Mouse (Mus musculus): ENCODE measurements around the gene Stim2. TPM values are rescaled to one million over a fixed set of nuclear protein-coding genes. Genes with fewer than 3 reads are reported as not detected.

Stim2 gene
- polyA plus RNA-seq, 1 experiment = 5.9 TPM

DNA sequence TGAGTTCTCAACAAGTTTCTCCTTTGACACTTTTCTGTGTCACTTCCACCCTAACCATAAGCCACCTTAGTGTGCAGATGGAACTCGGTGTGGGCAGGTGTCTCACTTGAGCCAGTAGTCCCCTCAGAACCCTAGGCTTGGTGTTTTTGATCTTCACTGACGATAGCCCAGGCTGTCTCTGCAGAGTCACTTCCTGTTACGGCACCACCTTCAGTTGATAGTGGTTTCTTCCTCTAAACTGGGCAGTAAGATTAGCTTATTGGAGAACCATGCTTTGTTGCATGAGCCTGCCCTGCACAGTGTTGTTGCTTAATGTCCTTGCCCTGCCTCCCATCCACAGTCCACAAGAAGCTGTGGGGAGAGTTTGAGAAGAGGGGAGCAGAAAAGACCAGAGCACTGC lies 47.2 kb downstream of the Stim2 start:
- TF ChIP-seq CTCF (IDR thresholded peaks at IDR 0.05; ENCODE audit: control insufficient read depth, insufficient read depth, insufficient replicate concordance, low read depth, low read length) (no peak), POLR2A (IDR thresholded peaks at IDR 0.05; ENCODE audit: control insufficient read depth, low read depth, low read length) (no peak)
- no peak overlapping the region for H3K27ac ChIP-seq (ENCODE audit: control insufficient read depth, insufficient read depth, low read depth, low read length)
- peaks cover 2% of the 10 kb centered on the region; the same call in 1 of the 2 replicates for H3K4me1 ChIP-seq (ENCODE audit: control insufficient read depth, insufficient read depth, low read length)
- no peaks in the 10 kb centered on the region for H3K36me3 ChIP-seq (ENCODE audit: control insufficient read depth, insufficient read depth, low read length)
- H3K4me3 ChIP-seq (ENCODE audit: control insufficient read depth, low read depth, low read length) = no peak overlapping the region
- H3K27me3 ChIP-seq (ENCODE audit: control insufficient read depth, insufficient read depth, low read length) = no peaks in the 10 kb centered on the region

DNA sequence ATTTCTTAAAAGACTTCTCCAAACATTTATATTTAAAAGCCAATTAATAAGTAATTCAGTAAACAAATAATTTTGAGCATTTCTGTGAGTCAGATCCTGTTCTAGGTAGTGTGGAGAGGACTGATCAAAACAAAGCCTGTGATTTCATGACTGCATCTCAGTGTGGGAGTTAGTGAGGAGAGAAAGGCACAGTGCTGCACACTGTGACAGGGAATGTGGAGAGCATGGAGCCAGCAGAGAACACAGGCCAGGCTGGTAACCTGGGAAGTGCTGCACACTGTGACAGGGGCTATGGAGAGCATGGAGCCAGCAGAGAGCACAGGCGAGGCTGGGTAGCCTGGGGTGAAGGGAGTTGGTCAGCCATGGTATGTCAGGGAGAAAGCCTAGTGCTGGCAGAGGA lies 48.1 kb downstream of the Stim2 start:
- no peaks in the 10 kb centered on the region for H3K27me3 ChIP-seq (ENCODE audit: control insufficient read depth, insufficient read depth, low read length)
- peaks cover 2% of the 10 kb centered on the region; the same call in 1 of the 2 replicates for H3K4me1 ChIP-seq (ENCODE audit: control insufficient read depth, insufficient read depth, low read length)
- TF ChIP-seq POLR2A (IDR thresholded peaks at IDR 0.05; ENCODE audit: control insufficient read depth, low read depth, low read length) = no peak
- no peaks in the 10 kb centered on the region for H3K36me3 ChIP-seq (ENCODE audit: control insufficient read depth, insufficient read depth, low read length)
- no peak overlapping the region for H3K4me3 ChIP-seq (ENCODE audit: control insufficient read depth, low read depth, low read length)
- 0 out of 2 replicates have a peak overlapping the region, but pooled peaks have one; percentile 25 for H3K27ac ChIP-seq (ENCODE audit: control insufficient read depth, insufficient read depth, low read depth, low read length)

DNA sequence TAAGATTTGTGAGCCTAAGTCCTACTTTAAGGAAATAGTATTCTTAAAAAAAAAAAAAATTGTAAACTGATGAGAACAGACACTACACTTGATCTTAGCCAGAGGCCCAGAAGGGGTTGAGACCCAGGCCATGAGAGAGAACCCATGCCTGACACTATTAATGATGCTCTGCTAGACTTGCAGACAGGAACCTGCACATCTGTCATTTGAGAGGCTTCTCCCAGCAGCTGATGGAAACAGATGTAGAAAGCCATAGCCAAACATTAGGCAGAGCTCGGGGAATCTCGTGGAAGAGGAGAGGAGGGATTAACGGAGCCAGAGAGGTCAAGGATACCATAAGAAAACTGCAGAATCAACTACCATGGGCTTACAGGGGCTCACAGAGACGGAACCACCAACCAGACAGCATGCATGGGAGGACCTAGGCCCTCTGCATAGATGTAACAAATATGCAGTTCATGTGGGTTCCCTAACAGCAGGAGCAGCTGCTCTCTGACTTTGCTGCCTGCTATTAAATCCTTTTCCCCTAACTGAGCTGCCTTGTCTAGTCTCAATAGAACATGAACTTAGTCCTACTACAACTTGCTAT lies 50.9 kb downstream of the Stim2 start:
- Histone ChIP-seq H3K27me3 (ENCODE audit: control insufficient read depth, insufficient read depth, low read length) (no peaks in the 10 kb centered on the region), H3K4me3 (ENCODE audit: control insufficient read depth, low read depth, low read length) (no peak overlapping the region), H3K4me1 (ENCODE audit: control insufficient read depth, insufficient read depth, low read length) (peaks cover 2% of the 10 kb centered on the region; the same call in 1 of the 2 replicates), H3K27ac (ENCODE audit: control insufficient read depth, insufficient read depth, low read depth, low read length) (no peak overlapping the region), H3K36me3 (ENCODE audit: control insufficient read depth, insufficient read depth, low read length) (no peaks in the 10 kb centered on the region)
- TF ChIP-seq CTCF (IDR thresholded peaks at IDR 0.05; ENCODE audit: control insufficient read depth, insufficient read depth, insufficient replicate concordance, low read depth, low read length) = no peak
- no peak for TF ChIP-seq POLR2A (IDR thresholded peaks at IDR 0.05; ENCODE audit: control insufficient read depth, low read depth, low read length)

DNA sequence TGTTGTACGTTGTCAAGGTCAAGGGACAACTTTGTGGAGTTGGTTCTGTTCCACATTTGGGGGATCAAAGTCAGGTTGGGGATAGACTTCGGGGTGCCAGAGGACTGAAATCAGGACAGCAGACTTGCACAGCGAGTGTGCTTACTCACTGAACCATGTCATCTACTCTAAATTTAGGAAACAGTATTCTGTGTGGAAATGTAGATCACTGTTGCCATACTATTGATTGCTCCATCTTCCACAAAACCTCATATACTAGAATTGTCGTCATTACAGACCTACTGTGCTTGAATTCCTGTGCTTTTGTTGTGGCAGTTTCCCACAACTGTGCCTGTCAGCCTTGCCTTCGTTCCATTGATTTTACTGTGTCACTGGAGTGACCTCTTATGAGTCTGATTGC lies 51.6 kb downstream of the Stim2 start:
- H3K4me1 ChIP-seq (ENCODE audit: control insufficient read depth, insufficient read depth, low read length) = peaks cover 2% of the 10 kb centered on the region; the same call in 1 of the 2 replicates
- no peak for TF ChIP-seq CTCF (IDR thresholded peaks at IDR 0.05; ENCODE audit: control insufficient read depth, insufficient read depth, insufficient replicate concordance, low read depth, low read length)
- TF ChIP-seq POLR2A (IDR thresholded peaks at IDR 0.05; ENCODE audit: control insufficient read depth, low read depth, low read length) = no peak

DNA sequence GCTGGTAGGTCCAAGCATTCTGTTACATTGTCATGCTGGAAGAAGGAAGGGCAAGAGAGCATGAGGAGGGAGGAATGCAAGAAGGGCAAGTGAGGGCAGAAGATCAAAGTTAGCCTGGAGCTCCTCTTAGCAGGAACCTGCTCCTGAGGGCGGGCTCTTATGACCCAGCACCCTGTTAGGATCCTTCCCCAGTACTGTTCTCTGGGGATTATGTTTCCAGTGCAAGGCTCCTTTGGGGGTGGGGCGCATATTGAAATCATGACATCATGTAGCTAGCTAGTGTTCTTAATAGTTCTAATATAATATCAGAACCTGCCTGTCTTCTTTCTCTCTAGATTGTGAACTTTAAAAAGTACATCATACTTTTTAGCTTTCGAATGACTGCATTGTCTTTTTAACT lies 52.8 kb downstream of the Stim2 start:
- H3K27ac ChIP-seq (ENCODE audit: control insufficient read depth, insufficient read depth, low read depth, low read length) = no peak overlapping the region
- no peaks in the 10 kb centered on the region for H3K27me3 ChIP-seq (ENCODE audit: control insufficient read depth, insufficient read depth, low read length)
- no peaks in the 10 kb centered on the region; the same call in 1 of the 2 replicates for H3K36me3 ChIP-seq (ENCODE audit: control insufficient read depth, insufficient read depth, low read length)
- peaks cover 2% of the 10 kb centered on the region; the same call in 1 of the 2 replicates for H3K4me1 ChIP-seq (ENCODE audit: control insufficient read depth, insufficient read depth, low read length)
- TF ChIP-seq POLR2A (IDR thresholded peaks at IDR 0.05; ENCODE audit: control insufficient read depth, low read depth, low read length) (no peak), CTCF (IDR thresholded peaks at IDR 0.05; ENCODE audit: control insufficient read depth, insufficient read depth, insufficient replicate concordance, low read depth, low read length) (no peak)
- H3K4me3 ChIP-seq (ENCODE audit: control insufficient read depth, low read depth, low read length) = no peak overlapping the region

More for the DNA sequence above, 51.6 kb downstream of the Stim2 start:
- H3K27me3 ChIP-seq (ENCODE audit: control insufficient read depth, insufficient read depth, low read length) = no peaks in the 10 kb centered on the region
- no peaks in the 10 kb centered on the region for H3K36me3 ChIP-seq (ENCODE audit: control insufficient read depth, insufficient read depth, low read length)
- no peak overlapping the region for H3K27ac ChIP-seq (ENCODE audit: control insufficient read depth, insufficient read depth, low read depth, low read length)
- H3K4me3 ChIP-seq (ENCODE audit: control insufficient read depth, low read depth, low read length) = no peak overlapping the region

DNA sequence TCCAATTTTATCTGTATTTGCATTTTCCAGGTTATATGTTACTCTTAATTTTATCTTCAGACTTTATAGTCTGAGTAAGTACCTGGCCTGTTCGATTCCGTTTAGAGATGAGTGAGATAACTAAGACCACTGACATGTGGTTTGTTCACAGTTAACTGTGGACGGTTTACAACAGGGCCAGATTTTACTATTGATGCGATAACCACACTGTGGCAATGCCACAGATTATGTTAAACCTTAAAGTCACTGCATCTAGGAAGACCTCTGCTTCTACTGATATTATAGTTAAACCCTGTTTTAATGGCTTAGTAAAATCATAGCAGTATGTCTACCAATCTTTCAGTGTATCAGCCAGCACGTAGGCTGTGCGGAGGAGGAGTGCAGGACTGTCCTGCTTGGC lies 53.9 kb downstream of the Stim2 start:
- no peaks in the 10 kb centered on the region; the same call in 1 of the 2 replicates for H3K36me3 ChIP-seq (ENCODE audit: control insufficient read depth, insufficient read depth, low read length)
- no peaks in the 10 kb centered on the region for H3K27me3 ChIP-seq (ENCODE audit: control insufficient read depth, insufficient read depth, low read length)
- no peak for TF ChIP-seq POLR2A (IDR thresholded peaks at IDR 0.05; ENCODE audit: control insufficient read depth, low read depth, low read length)
- no peak for TF ChIP-seq CTCF (IDR thresholded peaks at IDR 0.05; ENCODE audit: control insufficient read depth, insufficient read depth, insufficient replicate concordance, low read depth, low read length)
- no peaks in the 10 kb centered on the region for H3K4me1 ChIP-seq (ENCODE audit: control insufficient read depth, insufficient read depth, low read length)
- H3K4me3 ChIP-seq (ENCODE audit: control insufficient read depth, low read depth, low read length) = no peak overlapping the region
- no peak overlapping the region for H3K27ac ChIP-seq (ENCODE audit: control insufficient read depth, insufficient read depth, low read depth, low read length)

DNA sequence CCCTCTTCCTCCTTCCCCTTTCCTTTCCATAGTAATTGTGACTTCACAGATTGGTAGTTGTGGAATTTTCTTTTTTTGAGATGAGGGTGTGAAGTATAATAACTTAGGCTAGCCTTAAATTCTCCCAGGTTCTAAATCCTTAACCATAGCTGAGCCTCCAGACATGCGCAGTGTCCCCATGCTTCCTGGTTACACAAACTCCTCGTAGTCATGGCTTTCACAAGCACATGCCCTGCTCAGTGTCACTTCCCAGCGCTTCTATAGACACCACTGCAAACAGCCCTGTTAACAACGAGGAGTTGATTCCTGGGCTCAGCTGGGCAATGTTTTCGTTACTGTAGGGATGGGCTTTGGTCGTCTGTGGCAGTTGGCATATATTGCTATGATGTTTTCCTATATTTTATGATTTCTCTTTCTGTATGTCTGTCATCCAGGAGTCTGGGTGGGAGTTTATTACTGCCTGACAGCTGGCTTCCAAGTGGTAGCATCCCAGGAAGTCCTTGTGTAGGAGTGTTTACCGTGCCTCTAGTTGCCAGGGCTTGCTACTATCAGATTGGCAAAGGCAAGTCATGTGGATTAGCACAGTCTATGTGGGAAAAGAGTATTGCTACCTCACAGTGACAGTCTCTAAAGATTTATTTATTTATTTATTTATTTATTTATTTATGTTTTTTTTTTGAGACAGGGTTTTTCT lies 55.5 kb downstream of the Stim2 start:
- Histone ChIP-seq H3K4me3 (ENCODE audit: control insufficient read depth, low read depth, low read length) (no peak overlapping the region), H3K27ac (ENCODE audit: control insufficient read depth, insufficient read depth, low read depth, low read length) (peak overlapping the region; percentile 39; the same call in 1 of the 2 replicates), H3K36me3 (ENCODE audit: control insufficient read depth, insufficient read depth, low read length) (no peaks in the 10 kb centered on the region; the same call in 1 of the 2 replicates), H3K27me3 (ENCODE audit: control insufficient read depth, insufficient read depth, low read length) (no peaks in the 10 kb centered on the region), H3K4me1 (ENCODE audit: control insufficient read depth, insufficient read depth, low read length) (no peaks in the 10 kb centered on the region)
- TF ChIP-seq CTCF (IDR thresholded peaks at IDR 0.05; ENCODE audit: control insufficient read depth, insufficient read depth, insufficient replicate concordance, low read depth, low read length) = no peak
- no peak for TF ChIP-seq POLR2A (IDR thresholded peaks at IDR 0.05; ENCODE audit: control insufficient read depth, low read depth, low read length)

Measured in testis, adult 2 months (tissue).